Mouse (Mus musculus) liver, embryonic 12.5 days (tissue): ENCODE results near the gene Barhl1. TPM values are rescaled to one million over a fixed set of nuclear protein-coding genes. Genes with fewer than 3 reads are reported as not detected.

Source experiments
- ATAC-seq: fragments of 200-750 bp; cut with Nextera tagmentation; 2 replicates; pipeline ENCODE4 v1.8.0; 2017; ENCODE audit warnings: moderate number of reproducible peaks, mild to moderate bottlenecking, moderate library complexity
- H3K27ac ChIP-seq: fragments of 300-500 bp; sonication (generic); 2 replicates; pipeline ENCODE4 v1.5.1; 2016; ENCODE audit warnings: mild to moderate bottlenecking
- H3K27me3 ChIP-seq: fragments of 300-500 bp; sonication (generic); replicated peaks from 2 replicates; pipeline ENCODE4 v1.6.1; 2016; ENCODE audit warnings: mild to moderate bottlenecking, moderate library complexity
- H3K36me3 ChIP-seq: fragments of 300-500 bp; sonication (generic); 2 replicates; pipeline ENCODE4 v1.6.1; 2016; ENCODE audit warnings: mild to moderate bottlenecking, moderate library complexity
- H3K4me1 ChIP-seq: fragments of 300-500 bp; sonication (generic); 2 replicates; pipeline ENCODE4 v1.6.1; 2016
- H3K4me2 ChIP-seq: fragments of 300-500 bp; sonication (generic); 2 replicates; pipeline ENCODE4 v1.6.1; 2016; ENCODE audit warnings: mild to moderate bottlenecking, moderate library complexity
- H3K4me3 ChIP-seq: fragments of 300-500 bp; sonication (generic); 2 replicates; pipeline ENCODE4 v1.5.1; 2016; ENCODE audit warnings: mild to moderate bottlenecking, moderate library complexity
- H3K9ac ChIP-seq: fragments of 300-500 bp; sonication (generic); 2 replicates; pipeline ENCODE4 v1.6.1; 2016; ENCODE audit warnings: mild to moderate bottlenecking, moderate library complexity
- H3K9me3 ChIP-seq: fragments of 300-500 bp; sonication (generic); replicated peaks from 2 replicates; pipeline ENCODE4 v1.6.1; 2016; ENCODE audit warnings: mild to moderate bottlenecking, moderate library complexity
- WGBS: fragments of 180-500 bp; shearing (Covaris S2); methylation state at CpG from one replicate; pipeline ENCODE4 v1.1.7; 2016; ENCODE audit not compliant: insufficient replicate concordance; 5-methylcytosine and 5-hydroxymethylcytosine counted together
- polyA plus RNA-seq: library from polyadenylated mRNA; unstranded; fragments of >200 nt; fragmentation: Nextera tagmentation; extraction: Ambion mirVana; gene quantifications from 2 replicates; pipeline ENCODE4 v1.2.1, GENCODE M21; 2016

Gene Barhl1
- polyA plus RNA-seq, 1 experiment from 2014 or later, result not detected

DNA sequence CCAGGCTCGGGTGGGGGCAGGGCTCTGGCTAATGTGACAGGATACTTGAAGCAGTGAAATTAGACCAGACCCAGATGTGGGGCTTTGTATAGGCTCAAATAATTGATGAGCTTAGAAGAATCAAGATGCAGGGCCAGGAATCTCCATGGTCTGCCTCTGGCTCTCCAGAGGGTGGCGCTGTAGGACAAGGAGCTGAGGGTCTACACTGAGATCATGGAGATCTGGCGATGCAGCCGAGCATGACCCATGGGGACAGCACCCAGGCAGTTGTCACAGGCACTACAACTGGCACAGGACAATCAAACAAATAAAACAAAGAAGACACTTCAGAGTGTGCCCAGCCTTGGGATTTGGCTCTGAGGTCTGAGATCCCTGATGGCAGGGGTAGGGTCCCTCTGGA is 7.4 kb upstream of the Barhl1 start:
- 2% methylated on average over 4 of the region's 4 CpGs for WGBS
- Histone ChIP-seq H3K27me3 (peaks cover 79% of the 10 kb centered on the region), H3K9me3 (no peaks in the 10 kb centered on the region), H3K4me2 (no peak overlapping the region), H3K4me3 (no peak overlapping the region), H3K27ac (no peak overlapping the region), H3K4me1 (no peaks in the 10 kb centered on the region), H3K36me3 (no peaks in the 10 kb centered on the region), H3K9ac (no peak overlapping the region)
- ATAC-seq, result no peak; the same call in 1 of the 2 replicates

DNA sequence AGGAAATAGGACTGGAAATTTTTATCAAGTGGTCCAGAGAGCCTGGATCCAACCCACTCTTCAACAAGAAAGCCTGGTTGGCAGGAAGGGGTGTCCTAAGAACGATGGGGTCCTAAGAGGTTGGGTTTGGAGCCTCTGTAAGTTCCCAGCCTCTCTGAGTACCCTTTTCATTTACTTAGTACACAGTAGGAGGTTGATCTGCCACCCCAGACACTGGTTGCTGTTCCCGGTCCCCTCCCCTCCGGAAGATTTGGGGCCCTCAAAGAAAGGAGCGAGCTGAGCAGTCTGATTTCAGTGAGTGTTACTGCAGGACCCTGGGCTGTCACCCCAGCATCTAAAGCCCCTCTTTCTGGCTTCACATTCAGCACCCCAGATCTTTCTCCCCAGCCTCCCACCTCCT is 2.5 kb upstream of the Barhl1 start:
- Histone ChIP-seq H3K4me1 (peaks cover 9% of the 10 kb centered on the region; the same call in 1 of the 2 replicates), H3K4me2 (no peak overlapping the region)
- 6% methylated on average over 4 of the region's 4 CpGs for WGBS

DNA sequence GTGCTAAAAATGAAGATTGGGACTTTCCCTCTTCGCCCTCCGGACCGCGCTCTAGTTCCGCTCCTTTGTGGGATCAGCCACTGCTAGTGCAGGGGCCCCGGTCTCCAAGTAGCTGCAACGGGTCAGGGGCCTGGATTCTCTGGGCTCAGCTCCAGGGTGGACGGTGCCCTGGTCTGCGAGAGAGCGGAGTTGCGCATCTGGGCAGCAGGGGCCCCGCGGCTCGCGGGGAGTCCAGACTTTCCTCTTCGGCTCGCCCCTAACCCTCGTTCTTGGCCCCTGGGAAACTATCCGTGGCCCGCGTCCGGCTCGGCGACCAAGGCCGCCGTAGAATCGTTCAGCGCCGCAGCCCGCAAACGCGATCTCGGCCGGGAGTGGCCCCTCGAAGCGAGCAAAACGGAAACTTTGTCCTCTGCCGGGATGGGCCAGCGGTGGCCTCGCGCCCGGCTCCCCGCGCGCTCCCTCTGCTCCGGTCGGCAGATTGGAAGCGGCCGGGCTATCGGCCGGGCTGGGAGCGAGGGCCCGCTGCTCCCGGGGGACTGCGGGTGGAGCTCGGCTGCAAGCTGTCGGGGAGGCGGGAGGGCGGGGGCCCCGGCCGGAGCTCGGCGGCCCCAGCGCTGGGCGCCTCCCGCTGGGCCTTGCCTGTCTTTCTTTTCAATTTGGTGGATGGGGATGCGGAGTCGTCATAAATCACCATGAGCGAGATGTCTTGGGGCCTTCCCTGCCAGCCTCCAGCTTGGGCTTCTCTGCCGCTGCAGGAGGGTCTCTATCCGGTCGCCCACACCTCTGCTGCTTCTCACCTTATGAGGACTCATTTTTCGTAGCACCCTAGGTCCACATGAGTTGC is 1.3 kb upstream of the Barhl1 start:
- H3K4me2 ChIP-seq, result peak overlapping the region; percentile 33
- H3K9me3 ChIP-seq, result no peaks in the 10 kb centered on the region
- ATAC-seq, result no peak
- peaks cover 98% of the 10 kb centered on the region for H3K27me3 ChIP-seq
- no peak overlapping the region for H3K9ac ChIP-seq
- peaks cover 9% of the 10 kb centered on the region; the same call in 1 of the 2 replicates for H3K4me1 ChIP-seq
- no peak overlapping the region for H3K27ac ChIP-seq
- H3K36me3 ChIP-seq, result no peaks in the 10 kb centered on the region
- 3% methylated on average over 72 of the region's 73 CpGs for WGBS
- peak overlapping the region; percentile 16 for H3K4me3 ChIP-seq

More for the DNA sequence above, 2.5 kb upstream of the Barhl1 start:
- Histone ChIP-seq H3K4me3 (no peak overlapping the region), H3K9ac (no peak overlapping the region), H3K36me3 (no peaks in the 10 kb centered on the region), H3K27me3 (peaks cover 98% of the 10 kb centered on the region), H3K27ac (no peak overlapping the region), H3K9me3 (no peaks in the 10 kb centered on the region)
- ATAC-seq, result no peak

DNA sequence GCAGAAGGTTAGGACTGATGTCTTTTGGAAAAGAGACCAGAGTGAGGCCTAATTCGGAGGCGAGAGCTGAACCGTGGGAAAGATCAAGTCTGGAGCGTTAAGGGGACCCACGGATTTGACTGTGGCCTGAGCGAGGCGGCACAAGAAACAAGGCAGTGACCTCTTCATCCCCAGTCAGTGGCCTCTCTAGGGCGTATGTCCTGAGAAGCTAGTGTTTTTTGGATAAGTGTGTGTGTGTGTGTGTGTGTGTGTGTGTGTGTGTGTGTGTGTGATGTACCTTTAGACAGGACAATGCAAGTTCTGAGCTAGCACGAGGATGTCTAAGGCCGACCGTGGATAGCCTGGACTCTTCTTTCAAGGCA is 669 bp upstream of the Barhl1 start:
- no peaks in the 10 kb centered on the region for H3K9me3 ChIP-seq
- 6% methylated on average over 11 of the region's 11 CpGs for WGBS
- peaks cover 98% of the 10 kb centered on the region for H3K27me3 ChIP-seq
- peaks cover 9% of the 10 kb centered on the region; the same call in 1 of the 2 replicates for H3K4me1 ChIP-seq
- H3K9ac ChIP-seq, result no peak overlapping the region
- no peak overlapping the region for H3K27ac ChIP-seq
- ATAC-seq, result no peak
- H3K36me3 ChIP-seq, result no peaks in the 10 kb centered on the region
- no peak overlapping the region for H3K4me3 ChIP-seq
- H3K4me2 ChIP-seq, result no peak overlapping the region

DNA sequence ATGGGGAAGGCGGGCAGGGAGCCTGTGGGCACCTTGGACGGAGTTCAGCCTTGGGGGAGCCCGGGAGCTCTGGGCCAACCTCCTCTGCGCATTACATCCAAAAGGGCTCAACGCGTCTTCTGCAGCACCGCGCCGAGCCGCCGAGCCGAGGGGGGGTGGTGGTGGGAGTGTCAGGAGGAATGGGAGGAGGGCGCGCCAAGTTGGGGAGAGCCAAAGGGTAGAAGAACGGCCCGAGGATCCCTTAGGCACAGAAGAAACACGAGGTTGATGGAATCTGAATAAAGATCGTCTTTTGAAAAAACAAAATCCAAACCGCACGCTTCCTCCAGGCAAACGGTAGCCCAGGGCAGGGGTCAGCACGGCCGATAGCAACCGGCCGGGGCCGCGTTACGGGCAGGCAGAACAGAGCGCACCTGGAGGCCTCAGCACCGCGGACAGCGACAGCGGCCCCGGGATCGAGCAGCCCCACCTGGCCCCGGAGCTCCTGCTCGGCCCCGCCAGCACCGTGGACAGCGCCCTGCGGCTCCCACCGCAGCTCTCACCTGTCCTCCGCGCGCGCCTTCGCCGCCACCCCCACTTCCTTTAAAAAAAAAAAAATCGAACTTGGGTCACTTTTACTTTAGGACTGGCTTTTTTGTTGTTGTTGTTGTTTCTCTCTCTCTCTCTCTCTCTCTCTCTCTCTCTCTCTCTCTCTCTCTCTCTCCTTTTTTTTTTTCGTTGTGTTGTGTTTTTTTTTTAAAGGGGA is 528 bp downstream of the Barhl1 start:
- ATAC-seq, result 0 out of 2 replicates have a peak, but pooled peaks have one; percentile 46
- H3K4me2 ChIP-seq, result peak overlapping the region; percentile 31
- H3K27me3 ChIP-seq, result peaks cover 98% of the 10 kb centered on the region
- H3K4me1 ChIP-seq, result peaks cover 9% of the 10 kb centered on the region; the same call in 1 of the 2 replicates
- H3K4me3 ChIP-seq, result no peak overlapping the region
- no peak overlapping the region for H3K27ac ChIP-seq
- H3K9me3 ChIP-seq, result no peaks in the 10 kb centered on the region
- WGBS, result 2% methylated on average over 50 of the region's 50 CpGs
- H3K36me3 ChIP-seq, result no peaks in the 10 kb centered on the region
- no peak overlapping the region for H3K9ac ChIP-seq

DNA sequence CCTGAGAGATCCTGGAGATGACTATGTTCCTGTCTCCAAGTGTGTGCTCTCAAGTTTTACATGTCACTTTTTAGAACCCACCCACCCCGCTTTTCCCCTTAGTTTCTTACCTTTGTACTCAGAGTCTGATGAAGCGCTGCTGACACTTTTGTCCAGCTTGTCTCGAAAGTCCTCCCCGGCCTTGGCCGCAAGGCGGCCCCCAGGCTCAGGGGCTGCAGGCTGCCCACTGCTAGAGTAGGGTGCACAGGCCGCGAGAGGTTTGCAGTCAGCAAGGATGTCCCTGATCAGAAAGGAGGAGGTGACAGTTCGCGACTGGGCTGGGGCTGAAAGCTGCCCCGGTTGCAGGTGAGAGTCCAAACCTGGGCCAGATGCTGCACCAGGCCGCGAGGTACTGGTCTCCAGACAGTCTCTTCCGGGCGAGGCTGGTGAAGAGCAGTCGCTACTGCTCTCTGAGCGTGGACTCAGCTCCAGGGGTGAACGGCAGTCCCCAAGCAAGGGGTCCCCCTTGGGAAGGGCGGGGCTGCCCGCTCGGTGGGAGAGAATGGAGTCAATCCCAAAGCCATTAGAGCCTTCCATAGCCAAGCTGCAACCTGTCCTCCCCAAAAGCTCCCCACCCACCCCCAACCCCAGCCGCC is 1.2 kb downstream of the Barhl1 start:
- H3K36me3 ChIP-seq, result no peaks in the 10 kb centered on the region
- H3K9me3 ChIP-seq, result no peaks in the 10 kb centered on the region
- 10% methylated on average over 22 of the region's 22 CpGs for WGBS
- peaks cover 9% of the 10 kb centered on the region; the same call in 1 of the 2 replicates for H3K4me1 ChIP-seq
- no peak overlapping the region for H3K27ac ChIP-seq
- peaks cover 98% of the 10 kb centered on the region for H3K27me3 ChIP-seq
- ATAC-seq, result no peak
- no peak overlapping the region for H3K4me2 ChIP-seq
- H3K9ac ChIP-seq, result no peak overlapping the region
- H3K4me3 ChIP-seq, result no peak overlapping the region

DNA sequence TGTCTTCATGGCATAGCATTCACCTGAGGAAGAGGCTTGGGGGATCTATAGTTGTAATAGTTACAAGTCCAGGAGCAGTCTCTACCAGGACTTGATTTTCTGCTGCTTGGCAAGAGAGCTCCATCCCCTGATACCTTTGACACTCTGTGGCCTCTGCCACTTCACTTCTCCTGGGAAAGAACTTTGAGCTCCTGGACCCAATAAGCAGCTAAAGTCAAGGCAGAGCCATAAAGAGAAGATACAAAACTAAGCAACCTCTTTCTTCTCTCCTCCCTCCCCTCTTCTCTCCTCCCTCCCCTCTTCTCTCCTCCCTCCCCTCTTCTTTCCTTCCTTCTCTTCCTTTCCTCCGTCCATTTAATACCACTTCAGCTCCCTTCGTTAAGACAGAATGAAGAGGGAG is 2.3 kb downstream of the Barhl1 start:
- no peak for ATAC-seq
- WGBS, result 10% methylated on average over 2 of the region's 2 CpGs
- Histone ChIP-seq H3K4me2 (no peak overlapping the region), H3K9me3 (no peaks in the 10 kb centered on the region), H3K27me3 (peaks cover 100% of the 10 kb centered on the region), H3K4me3 (no peak overlapping the region), H3K9ac (no peak overlapping the region), H3K36me3 (no peaks in the 10 kb centered on the region), H3K27ac (no peak overlapping the region), H3K4me1 (peaks cover 14% of the 10 kb centered on the region)

DNA sequence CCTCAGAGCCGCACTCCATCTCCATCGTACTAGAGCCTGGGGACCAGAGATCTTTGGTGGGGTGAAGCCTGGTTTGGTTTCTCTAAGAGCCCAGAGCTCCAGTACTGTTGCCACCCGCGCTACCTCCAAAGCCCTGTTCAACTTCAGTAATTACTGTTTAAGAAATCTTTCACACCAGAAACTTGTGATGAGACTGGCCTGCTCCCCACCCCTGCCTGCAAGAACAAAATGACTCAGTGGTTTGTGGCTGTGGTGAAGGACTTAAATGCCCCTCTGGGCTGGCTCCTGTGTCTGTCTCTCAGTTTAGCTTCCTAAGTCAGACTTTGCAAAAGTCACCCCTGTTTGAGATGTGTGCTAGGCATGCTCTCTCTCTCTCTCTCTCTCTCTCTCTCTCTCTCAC is 3.5 kb downstream of the Barhl1 start:
- Histone ChIP-seq H3K27ac (no peak overlapping the region), H3K36me3 (no peaks in the 10 kb centered on the region), H3K4me3 (no peak overlapping the region), H3K9me3 (no peaks in the 10 kb centered on the region), H3K4me2 (no peak overlapping the region), H3K27me3 (peaks cover 100% of the 10 kb centered on the region), H3K9ac (no peak overlapping the region), H3K4me1 (peaks cover 19% of the 10 kb centered on the region)
- WGBS, result 6% methylated on average over 4 of the region's 4 CpGs
- ATAC-seq, result no peak

DNA sequence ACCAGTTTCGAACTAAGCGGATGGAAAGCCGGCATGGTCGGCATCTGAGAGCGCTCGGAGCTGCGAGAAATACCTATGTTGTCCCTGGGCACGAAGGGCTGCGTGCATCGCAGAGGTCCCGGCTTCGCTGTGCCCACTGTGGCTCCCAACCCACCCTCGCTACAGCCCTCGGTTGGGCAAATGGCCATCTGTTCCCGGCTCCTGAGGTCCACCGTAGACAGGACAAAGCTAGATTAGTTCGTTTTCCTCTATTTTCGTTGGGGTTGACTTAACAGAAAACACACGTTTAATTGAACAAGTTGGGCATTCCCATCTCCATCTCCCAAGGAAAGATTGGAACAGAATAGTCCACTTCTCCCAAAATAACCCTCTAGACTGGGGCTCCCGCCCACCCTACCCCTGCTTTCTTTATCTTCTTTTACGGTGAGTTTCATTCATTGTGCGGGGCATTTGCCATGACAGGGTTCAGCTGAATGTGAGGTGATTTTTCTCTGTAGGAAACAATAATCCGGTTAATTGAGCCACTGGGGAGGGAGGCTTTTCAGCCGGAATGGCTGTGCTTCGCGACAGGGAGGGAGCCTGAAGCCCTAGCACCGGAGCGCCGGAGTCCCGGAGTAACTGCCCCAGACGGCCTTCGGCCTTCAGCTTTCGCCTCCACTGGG is 4.3 kb downstream of the Barhl1 start:
- 5% methylated on average over 33 of the region's 33 CpGs for WGBS
- H3K9ac ChIP-seq, result no peak overlapping the region
- no peak overlapping the region for H3K4me3 ChIP-seq
- H3K36me3 ChIP-seq, result no peaks in the 10 kb centered on the region
- H3K27me3 ChIP-seq, result peaks cover 100% of the 10 kb centered on the region
- ATAC-seq, result no peak
- H3K27ac ChIP-seq, result no peak overlapping the region
- H3K4me2 ChIP-seq, result no peak overlapping the region
- H3K4me1 ChIP-seq, result peaks cover 13% of the 10 kb centered on the region
- H3K9me3 ChIP-seq, result no peaks in the 10 kb centered on the region

DNA sequence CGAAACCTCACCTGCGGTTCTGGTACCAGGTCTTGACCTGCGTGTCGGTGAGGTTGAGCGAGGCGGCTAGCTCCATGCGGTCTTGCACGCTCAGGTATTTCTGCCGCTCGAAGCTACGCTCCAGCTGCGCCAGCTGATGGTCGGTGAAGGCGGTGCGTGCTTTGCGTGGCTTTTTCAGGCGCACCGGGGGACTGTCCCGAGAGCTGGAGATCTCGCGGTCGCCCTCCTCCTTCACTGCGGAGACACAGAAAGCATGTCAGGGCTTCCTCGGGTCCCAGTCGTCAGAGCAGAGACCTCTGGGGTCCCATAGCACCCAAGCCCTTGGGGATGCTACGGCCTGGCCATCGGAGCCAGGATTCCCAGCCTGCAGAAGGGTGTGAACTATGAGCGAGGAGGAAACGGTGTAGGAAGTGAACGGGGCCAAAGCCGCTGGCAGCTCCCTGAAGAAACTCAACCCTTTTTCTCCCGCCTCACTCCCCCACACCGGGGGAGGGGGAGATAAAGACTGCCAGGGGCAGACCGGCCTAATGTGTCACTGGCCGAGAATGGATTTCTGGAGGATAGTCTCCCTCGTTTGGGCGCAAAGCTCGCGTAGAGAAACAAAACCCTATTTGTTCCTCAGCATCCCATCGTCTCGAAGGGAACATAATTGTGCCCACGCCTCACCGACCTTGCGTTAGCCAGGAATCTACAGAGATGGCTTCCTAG is 5.0 kb downstream of the Barhl1 start:
- WGBS, result 3% methylated on average over 44 of the region's 44 CpGs
- no peak overlapping the region for H3K4me2 ChIP-seq

DNA sequence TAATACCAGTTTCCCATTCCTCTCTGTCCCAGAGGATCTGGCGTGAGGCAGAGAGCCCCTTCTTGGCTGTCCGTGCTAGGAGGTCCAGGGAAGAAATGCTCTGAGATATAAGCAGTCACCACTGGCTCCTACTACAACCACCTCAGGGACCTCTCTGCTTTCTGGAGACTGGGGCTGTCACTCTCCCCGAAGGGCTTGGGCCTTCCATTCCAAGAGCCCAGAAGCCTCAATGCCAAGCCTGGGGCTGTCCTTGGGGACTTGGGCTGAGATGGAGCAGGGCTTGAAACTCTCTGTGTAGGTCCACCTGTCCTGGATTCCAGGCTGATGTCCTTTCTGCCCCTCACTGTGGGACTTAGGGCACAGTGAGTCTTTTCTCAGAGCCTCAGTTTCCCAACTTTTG is 5.6 kb downstream of the Barhl1 start:
- Histone ChIP-seq H3K4me3 (no peak overlapping the region), H3K9ac (no peak overlapping the region), H3K9me3 (no peaks in the 10 kb centered on the region), H3K4me1 (peaks cover 13% of the 10 kb centered on the region), H3K27ac (no peak overlapping the region), H3K27me3 (peaks cover 100% of the 10 kb centered on the region), H3K4me2 (no peak overlapping the region), H3K36me3 (peaks cover 8% of the 10 kb centered on the region; the same call in 1 of the 2 replicates)
- 11% methylated on average over 3 of the region's 3 CpGs for WGBS
- no peak for ATAC-seq

More for the DNA sequence above, 5.0 kb downstream of the Barhl1 start:
- Histone ChIP-seq H3K9me3 (no peaks in the 10 kb centered on the region), H3K27me3 (peaks cover 100% of the 10 kb centered on the region), H3K9ac (no peak overlapping the region), H3K27ac (no peak overlapping the region), H3K4me1 (peaks cover 13% of the 10 kb centered on the region), H3K36me3 (peaks cover 4% of the 10 kb centered on the region; the same call in 1 of the 2 replicates), H3K4me3 (no peak overlapping the region)
- no peak for ATAC-seq
